Mouse (Mus musculus) layer of hippocampus, adult 18-20 months (tissue): Measurements from ENCODE around the gene Cox11. TPM values are rescaled to one million over a fixed set of nuclear protein-coding genes. Genes with fewer than 3 reads are reported as not detected.

Source experiments
- DNase-seq, 2 experiments: peaks; one replicate each; pipeline ENCODE4 v3.0.0; 2022; ENCODE audit warnings: low spot score in 2 of 2
- total RNA-seq, 2 experiments: library from RNA; stranded (reverse); gene quantifications; 2 replicates each; pipeline ENCODE4 v1.2.3; 2021

Cox11 gene
- total RNA-seq, 2 experiments from 2014 or later: 23.2 to 26.9 TPM

GRCm38 (mm10) chr11:90663618-90664297 is 25.8 kb downstream of the Cox11 start:
- no peak for DNase-seq

GRCm38 (mm10) chr11:90664345-90664986 is 26.5 kb downstream of the Cox11 start:
- DNase-seq: no peak

GRCm38 (mm10) chr11:90665161-90665560 is 27.2 kb downstream of the Cox11 start:
- DNase-seq: peak in 1 of 2 experiments; percentile 18

DNA sequence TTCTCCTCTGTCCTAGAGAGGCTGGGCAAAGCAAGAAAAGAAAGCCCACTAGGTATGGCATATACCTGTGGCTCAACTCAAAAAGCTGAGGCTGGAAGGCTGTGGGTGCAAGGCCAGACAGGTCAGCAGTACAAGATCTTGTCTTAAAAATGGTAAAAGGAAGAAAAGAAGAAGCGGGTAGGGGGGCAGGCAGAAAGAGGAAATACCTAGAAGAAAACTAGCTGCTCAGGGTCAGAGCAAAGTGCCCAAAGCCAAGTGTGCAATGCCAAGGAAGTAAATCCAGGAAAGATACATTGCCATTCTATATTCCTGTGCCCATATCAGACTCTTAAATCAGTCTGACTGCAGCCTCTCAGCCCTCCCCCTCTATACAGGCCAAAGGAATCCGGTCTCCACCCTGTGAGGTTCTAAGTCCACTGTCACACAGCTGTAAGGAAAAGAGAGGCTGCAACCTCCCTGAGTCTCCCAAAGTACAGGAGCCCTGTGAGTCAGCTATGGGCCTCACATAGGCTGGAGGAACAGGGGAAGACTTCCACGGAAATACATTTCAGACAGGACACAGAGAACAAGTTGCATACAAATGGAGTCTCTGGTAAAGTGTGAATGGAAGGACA is 28.3 kb downstream of the Cox11 start:
- DNase-seq: no peak

GRCm38 (mm10) chr11:90666916-90667315 is 28.9 kb downstream of the Cox11 start:
- no peak for DNase-seq

DNA sequence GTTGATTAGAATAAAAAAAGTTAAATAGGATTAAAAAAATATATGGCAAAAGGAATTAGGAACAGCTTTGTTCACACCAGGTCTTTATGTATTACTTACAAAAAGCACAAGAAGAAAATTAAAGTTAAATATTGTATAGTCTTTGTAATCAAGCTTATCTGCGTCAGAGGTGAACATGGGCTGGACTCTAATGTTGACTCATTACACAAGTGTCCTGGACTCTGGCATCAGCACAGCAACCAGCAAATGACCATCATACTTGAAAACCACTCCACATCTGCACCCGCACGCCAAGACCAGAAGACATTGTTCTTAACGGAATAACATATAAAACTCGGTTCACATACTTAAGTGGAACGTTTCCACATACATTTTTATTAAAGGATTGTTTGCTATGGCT is 29.4 kb downstream of the Cox11 start:
- DNase-seq: no peak

- no peak for DNase-seq
These were observed 37.6 kb downstream of the Cox11 start for GRCm38 (mm10) chr11:90675479-90676110.

DNA sequence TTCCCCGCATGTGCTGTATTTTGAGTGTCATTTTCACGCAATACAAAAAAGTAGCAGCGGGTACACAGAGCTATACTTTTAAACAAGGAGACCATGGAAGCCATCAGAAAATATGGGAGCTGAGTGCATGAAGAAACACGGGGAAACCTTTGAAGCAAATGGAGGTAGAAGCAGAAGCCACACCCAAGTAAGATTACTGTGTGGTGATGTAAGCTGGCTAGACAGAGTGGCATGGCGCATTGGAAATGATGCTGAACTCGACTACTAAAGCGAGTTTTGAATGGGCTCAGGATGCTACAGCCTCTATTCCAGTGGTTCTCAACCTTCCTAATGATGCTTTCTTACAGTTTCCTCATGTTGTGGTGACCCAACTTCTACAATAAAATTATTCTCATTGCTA is 39.1 kb downstream of the Cox11 start:
- DNase-seq: no peak

GRCm38 (mm10) chr11:90677771-90678288 is 39.9 kb downstream of the Cox11 start:
- peak in 1 of 2 experiments; percentile 16 for DNase-seq

DNA sequence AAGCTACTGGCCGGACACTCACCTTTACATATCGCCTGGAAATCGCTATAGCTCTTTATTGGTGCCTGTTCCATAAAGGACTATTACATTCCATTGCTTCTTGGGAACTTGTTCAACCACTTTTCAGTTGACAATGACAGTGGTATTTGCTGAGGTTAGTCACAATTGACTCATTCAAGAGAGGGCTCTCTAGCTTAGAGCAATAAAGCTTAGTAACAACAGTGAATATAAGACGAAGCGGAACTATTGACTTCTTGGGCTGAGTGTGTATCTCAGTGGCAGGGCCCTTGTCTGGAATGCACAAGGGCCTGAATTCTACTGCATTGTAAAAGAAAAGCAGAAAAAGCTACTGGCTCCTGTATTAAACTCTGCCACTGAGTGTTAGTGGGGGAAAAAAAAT is 40.6 kb downstream of the Cox11 start:
- DNase-seq: no peak

- DNase-seq: no peak
These were observed 43.2 kb downstream of the Cox11 start for GRCm38 (mm10) chr11:90681171-90681570.

GRCm38 (mm10) chr11:90684765-90685164 is 46.8 kb downstream of the Cox11 start:
- DNase-seq: no peak

DNA sequence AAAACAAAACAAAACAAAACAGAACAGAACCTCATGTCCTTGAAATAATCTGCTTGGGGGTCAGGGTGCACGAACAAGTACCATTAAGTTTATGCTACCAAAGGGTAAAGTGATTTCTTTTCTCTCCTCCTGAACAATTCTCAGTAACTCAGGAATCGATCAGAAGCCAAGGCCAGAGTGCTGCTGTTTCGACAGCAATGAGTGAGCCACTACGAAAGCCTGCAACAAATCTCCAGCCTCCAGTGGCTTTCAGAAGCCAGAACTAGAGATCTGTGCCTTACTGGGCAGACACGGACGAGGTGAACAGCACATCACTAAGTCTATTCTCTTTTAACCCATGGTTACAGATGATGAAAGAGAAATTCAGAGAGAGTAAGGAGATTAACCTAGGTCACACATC is 47.2 kb downstream of the Cox11 start:
- DNase-seq: no peak

- no peak for DNase-seq
These were observed 48.5 kb downstream of the Cox11 start for GRCm38 (mm10) chr11:90686287-90687025.

DNA sequence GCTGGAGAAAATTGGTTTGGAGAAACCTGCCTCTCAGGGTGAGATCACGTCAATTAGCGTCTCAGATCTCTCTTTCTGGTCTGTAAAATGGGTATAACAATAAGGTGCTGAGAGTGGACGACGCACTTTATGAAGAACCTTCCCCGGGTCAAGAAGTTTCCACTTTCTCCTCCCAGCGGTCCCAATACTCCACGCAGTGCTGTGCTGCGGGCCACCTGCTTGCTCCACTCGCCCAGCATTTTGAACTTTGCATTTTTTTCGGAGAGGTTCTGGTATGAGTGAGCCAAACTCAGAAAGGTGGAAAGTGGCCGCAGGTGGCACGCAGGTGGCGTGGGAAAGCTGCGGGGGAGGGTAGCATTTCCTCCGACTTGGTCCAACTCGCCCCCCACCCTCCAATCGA is 49.1 kb downstream of the Cox11 start:
- DNase-seq: no peak

DNA sequence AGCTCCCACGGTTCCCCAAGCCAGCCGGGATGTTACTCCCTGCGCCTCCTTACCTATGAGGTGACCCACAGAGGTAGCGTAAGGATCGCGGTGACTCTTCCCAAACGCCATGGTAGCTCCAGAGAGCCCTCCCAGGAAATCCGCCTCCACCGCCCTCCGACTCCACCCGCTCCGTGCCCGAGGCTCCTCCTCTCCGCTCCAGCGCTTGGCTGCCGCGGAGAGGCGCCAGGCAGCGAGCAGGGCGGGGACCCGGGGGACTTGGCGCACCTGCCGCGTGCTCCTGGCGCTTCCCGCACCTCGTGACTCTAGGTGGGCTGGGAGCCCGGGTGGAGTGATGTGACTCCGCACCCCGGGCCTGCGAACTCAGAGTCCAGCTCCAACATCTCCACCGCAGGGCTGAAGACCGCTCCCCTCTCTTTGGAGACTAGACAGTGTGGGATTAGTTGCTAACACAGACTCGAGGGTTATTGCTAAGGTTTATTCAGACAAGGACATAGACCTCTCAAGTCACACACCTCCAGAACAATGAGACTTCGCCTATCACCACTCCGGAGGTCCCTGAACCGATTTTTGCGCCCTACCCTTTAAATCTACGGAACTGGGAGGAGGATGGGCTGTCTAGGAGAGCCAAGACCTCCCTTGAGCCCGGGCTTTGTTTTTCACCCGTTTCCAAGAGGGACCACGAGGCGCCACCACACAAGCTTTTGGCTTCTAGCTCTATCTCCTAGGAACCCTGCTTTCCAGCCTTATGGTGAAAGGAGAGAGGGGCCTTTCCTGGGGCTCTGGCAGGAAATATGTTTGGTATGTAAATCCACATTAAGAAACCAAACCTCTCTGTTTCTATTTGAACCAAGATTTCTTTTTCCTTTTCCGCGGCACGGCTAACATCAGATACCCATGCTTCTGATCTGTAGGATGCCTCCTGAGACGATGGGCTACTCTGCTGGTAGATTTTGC is 49.8 kb downstream of the Cox11 start, which contains the start of gene Tom1l1:
Tom1l1 (minus strand) TSS at position 907 of the 957 bp plus-strand sequence.
- peak; percentile 78 to 82 for DNase-seq

- DNase-seq: no peak
These were observed 52.4 kb downstream of the Cox11 start for GRCm38 (mm10) chr11:90690361-90690760.

DNA sequence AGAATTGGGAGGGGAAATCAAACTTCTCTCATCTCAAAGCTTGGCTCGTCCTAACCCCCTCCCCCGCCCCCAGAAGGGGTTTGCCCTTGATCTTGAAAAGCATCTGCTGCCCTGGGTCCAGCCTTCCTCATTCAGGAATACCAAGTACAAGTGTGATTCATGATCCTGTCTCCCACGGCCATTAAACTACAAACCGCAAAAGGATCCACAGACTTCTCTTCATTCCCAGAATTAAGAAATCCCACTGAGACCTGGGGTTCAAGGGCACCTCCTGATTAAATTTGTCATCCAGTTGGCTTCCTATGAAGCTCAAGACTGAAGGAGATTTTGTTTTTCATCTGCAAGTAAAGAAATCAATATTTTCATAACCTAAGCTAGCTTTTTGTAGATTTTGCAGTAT is 56.2 kb downstream of the Cox11 start:
- no peak for DNase-seq
